Mouse (Mus musculus) C2C12 (cell line): ENCODE data around the gene Olfr1417. TPM values are rescaled to one million over a fixed set of nuclear protein-coding genes. Genes with fewer than 3 reads are reported as not detected.

Experiments used
- H3K27me3 ChIP-seq: one replicate; pipeline ENCODE4 v1.6.1; 2011; ENCODE audit not compliant: control insufficient read depth, insufficient read depth, insufficient read length
- H3K36me3 ChIP-seq: one replicate; pipeline ENCODE4 v1.6.1; 2011; ENCODE audit not compliant: control insufficient read depth, insufficient read depth
- H3K4me3 ChIP-seq: one replicate; pipeline ENCODE4 v1.5.1; 2011; ENCODE audit warnings: mild to moderate bottlenecking, control low read depth; ENCODE audit not compliant: poor library complexity, insufficient read depth, severe bottlenecking
- H3K79me2 ChIP-seq: one replicate; pipeline ENCODE4 v1.6.1; 2011; ENCODE audit not compliant: control insufficient read depth, insufficient read depth
- H3K79me3 ChIP-seq: one replicate; pipeline ENCODE4 v1.6.1; 2011; ENCODE audit warnings: low read depth, control low read depth
- H3ac ChIP-seq: one replicate; pipeline ENCODE3; 2011; ENCODE audit warnings: low read depth; ENCODE audit not compliant: control insufficient read depth, insufficient read length
- CEBPB ChIP-seq: IDR thresholded peaks from one replicate; pipeline ENCODE4 v1.6.1; 2011; ENCODE audit warnings: low read depth, mild to moderate bottlenecking, control low read depth, moderate library complexity
- CTCF ChIP-seq: IDR thresholded peaks from one replicate; pipeline ENCODE4 v1.5.1; 2011; ENCODE audit not compliant: control insufficient read depth, insufficient read depth, insufficient read length
- FOSL1 ChIP-seq: IDR thresholded peaks from one replicate; pipeline ENCODE4 v1.8.0; 2011; ENCODE audit warnings: mild to moderate bottlenecking, low read length; ENCODE audit not compliant: poor library complexity, insufficient read depth, severe bottlenecking
- MAX ChIP-seq: IDR thresholded peaks from one replicate; pipeline ENCODE4 v1.6.1; 2011; ENCODE audit warnings: mild to moderate bottlenecking, control low read depth
- MYOD1 ChIP-seq: IDR thresholded peaks from one replicate; pipeline ENCODE4 v1.6.1; 2011; ENCODE audit warnings: low read depth; ENCODE audit not compliant: control insufficient read depth, insufficient read length
- MYOG ChIP-seq: IDR thresholded peaks from one replicate; pipeline ENCODE4 v1.6.1; 2011; ENCODE audit not compliant: control insufficient read depth, insufficient read length; ENCODE audit errors: extremely low read depth
- USF1 ChIP-seq: IDR thresholded peaks from one replicate; pipeline ENCODE4 v1.6.1; 2011; ENCODE audit warnings: low read depth, mild to moderate bottlenecking, control low read depth, moderate library complexity
- polyA plus RNA-seq: library from polyadenylated mRNA; unstranded; fragments of >200 nt; fragmentation: generic; extraction: Trizol; gene quantifications from one replicate; pipeline ENCODE4 v1.2.1, GENCODE M21; 2012; ENCODE audit warnings: missing spikeins

Olfr1417 gene
- polyA plus RNA-seq, 1 experiment: not detected

DNA sequence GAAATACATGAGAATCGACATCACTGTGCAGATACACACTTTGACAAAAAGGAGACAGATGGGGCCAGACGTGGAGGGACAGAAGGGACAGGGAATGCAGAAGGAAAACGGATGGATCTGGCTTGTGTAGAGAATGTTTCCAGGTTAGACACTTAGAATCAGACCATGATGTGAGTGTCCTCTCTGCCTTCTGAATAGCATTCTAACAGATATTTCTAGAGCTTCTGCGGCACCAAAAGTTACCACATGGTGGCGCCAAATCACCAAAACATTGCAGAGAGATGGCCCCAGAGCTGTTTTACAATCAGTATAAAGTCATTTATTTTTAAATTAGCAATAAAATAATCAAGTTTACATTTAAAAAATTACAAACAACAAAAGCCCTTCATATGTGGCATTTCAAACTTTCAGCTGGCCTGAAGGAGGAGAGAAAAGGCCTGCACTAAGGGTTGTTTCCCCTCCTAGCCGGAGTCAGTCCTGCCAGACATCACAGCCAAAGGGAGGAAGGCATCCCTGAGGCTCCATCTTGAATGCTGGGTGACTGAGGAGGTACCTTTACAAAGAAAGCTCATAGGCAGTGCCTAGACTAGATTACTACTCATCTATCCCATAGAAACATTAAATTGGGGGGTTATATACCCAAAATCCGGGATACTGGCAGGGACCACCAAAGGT lies 61.7 kb downstream of the Olfr1417 start:
- no peak for TF ChIP-seq CTCF
- TF ChIP-seq FOSL1: no peak
- TF ChIP-seq MAX: no peak
- no peak for TF ChIP-seq MYOD1
- no peak for TF ChIP-seq MYOG
- TF ChIP-seq USF1: no peak
- TF ChIP-seq CEBPB: no peak
- H3K79me2 ChIP-seq: peaks cover 1% of the 10 kb centered on the region
- H3K27me3 ChIP-seq: no peaks in the 10 kb centered on the region
- H3K79me3 ChIP-seq: no peaks in the 10 kb centered on the region
- H3K36me3 ChIP-seq: peaks cover 49% of the 10 kb centered on the region
- H3ac ChIP-seq: no peak overlapping the region
- H3K4me3 ChIP-seq: no peak overlapping the region

Other genes with a start within 250 kb of the Olfr1417 start
- gene Ms4a6d, start 234.4 kb downstream of the Olfr1417 start, polyA plus RNA-seq: not detected
- gene Ms4a2, start 215.5 kb downstream of the Olfr1417 start, polyA plus RNA-seq: not detected
- not detected for gene Ms4a3, start 198.4 kb downstream of the Olfr1417 start, polyA plus RNA-seq
- not detected for gene Oosp2, start 178.7 kb downstream of the Olfr1417 start, polyA plus RNA-seq
- gene Oosp1, start 148.1 kb downstream of the Olfr1417 start, polyA plus RNA-seq: not detected
- gene Oosp3, start 142.2 kb downstream of the Olfr1417 start, polyA plus RNA-seq: not detected
- not detected for gene Gif, start 91.7 kb downstream of the Olfr1417 start, polyA plus RNA-seq
- gene Mrpl16, start 68.8 kb downstream of the Olfr1417 start, polyA plus RNA-seq: 60.5 TPM
- 5.4 TPM for gene Stx3, start 19.8 kb downstream of the Olfr1417 start, polyA plus RNA-seq
- not detected for gene Olfr1418, start 21.8 kb upstream of the Olfr1417 start, polyA plus RNA-seq
- gene Olfr1419, start 35.9 kb upstream of the Olfr1417 start, polyA plus RNA-seq: not detected
- gene Olfr1420, start 47.3 kb upstream of the Olfr1417 start, polyA plus RNA-seq: not detected
- 13.3 TPM for gene Patl1, start 73.2 kb upstream of the Olfr1417 start, polyA plus RNA-seq
- 14.3 TPM for gene Osbp, start 126.7 kb upstream of the Olfr1417 start, polyA plus RNA-seq
- gene Olfr1423, start 202.1 kb upstream of the Olfr1417 start, polyA plus RNA-seq: 0.01 TPM
- not detected for gene Olfr1424, start 223.5 kb upstream of the Olfr1417 start, polyA plus RNA-seq
- not detected for gene Olfr1425, start 238.5 kb upstream of the Olfr1417 start, polyA plus RNA-seq